Mouse (Mus musculus): ENCODE measurements around the gene Actg2.
"Not testable (repeated sequence)": the region's sequence is repeated elsewhere in the genome, so short reads cannot be mapped to it uniquely, and the experiment has no call there.

Gene Actg2

GRCm38 (mm10) chr6:83536028-83536794 is at the start of gene Actg2:
Actg2 (minus strand) TSS chr6:83536265.
- DNase-seq = no peak

GRCm38 (mm10) chr6:83585328-83585727 is 49.3 kb upstream of the Actg2 start:
- DNase-seq = not testable (repeated sequence)

- DNase-seq = no peak
Observed at GRCm38 (mm10) chr6:83583591-83583990, 47.5 kb upstream of the Actg2 start.

GRCm38 (mm10) chr6:83582938-83583270 is 46.8 kb upstream of the Actg2 start:
- peak in 1 of 2 experiments; percentile 19 for DNase-seq

- no peak for DNase-seq
Observed at GRCm38 (mm10) chr6:83582135-83582937, 46.3 kb upstream of the Actg2 start.

GRCm38 (mm10) chr6:83577534-83577933 is 41.5 kb upstream of the Actg2 start:
- no peak for DNase-seq

GRCm38 (mm10) chr6:83575609-83576008 is 39.5 kb upstream of the Actg2 start:
- no peak for DNase-seq

GRCm38 (mm10) chr6:83572671-83573070 is 36.6 kb upstream of the Actg2 start, which contains the start of gene Stambp:
Stambp (minus strand) TSS chr6:83572729.
- DNase-seq = peak in 1 of 2 experiments; percentile 10

GRCm38 (mm10) chr6:83571840-83572667 is 36.0 kb upstream of the Actg2 start:
- peak; percentile 68 to 78 for DNase-seq

GRCm38 (mm10) chr6:83568901-83569862 is 33.1 kb upstream of the Actg2 start:
- no peak for DNase-seq

GRCm38 (mm10) chr6:83555972-83556371 is 19.9 kb upstream of the Actg2 start:
- no peak for DNase-seq

GRCm38 (mm10) chr6:83548346-83548745 is 12.3 kb upstream of the Actg2 start:
- DNase-seq = no peak

- no peak for DNase-seq
Observed at GRCm38 (mm10) chr6:83545778-83546177, 9.7 kb upstream of the Actg2 start.

GRCm38 (mm10) chr6:83541756-83542456 is 5.8 kb upstream of the Actg2 start:
- DNase-seq = no peak

- DNase-seq = no peak
Observed at GRCm38 (mm10) chr6:83540017-83540416, 4.0 kb upstream of the Actg2 start.

- DNase-seq = no peak
Observed at GRCm38 (mm10) chr6:83536795-83537059, 662 bp upstream of the Actg2 start.

GRCm38 (mm10) chr6:83532608-83533007 is 3.5 kb downstream of the Actg2 start:
- no peak for DNase-seq

GRCm38 (mm10) chr6:83523194-83523593 is 12.9 kb downstream of the Actg2 start:
- no peak for DNase-seq

- no peak for DNase-seq
Observed at GRCm38 (mm10) chr6:83521784-83522183, 14.3 kb downstream of the Actg2 start.

GRCm38 (mm10) chr6:83518637-83519036 is 17.4 kb downstream of the Actg2 start:
- no peak for DNase-seq

- DNase-seq = no peak
Observed at GRCm38 (mm10) chr6:83515172-83515571, 20.9 kb downstream of the Actg2 start.

Measured in spleen, adult 18-20 months (tissue).